ENCODE assay signal across 11 mouse cellular contexts in genomic region chr14:102794898-102795297, GRCm38 (mm10).
DNase-seq lines count a peak whose midpoint lies in the region; ATAC-seq and TF ChIP-seq lines count a peak whose summit lies in the region.
"Had no signal": no experiment of that assay in that cellular context is flagged by ENCODE, and none has a peak within 500 bp of the region (broad histone marks: within the 10 kb centered on the region; RNA-seq: fewer than 3 reads in every experiment).

No protein-coding gene starts in this region.

- H3K36me3 ChIP-seq in kidney, embryonic 15.5 days = no peaks in the 10 kb centered on the region
- H3K36me3 ChIP-seq in spleen, adult 2 months (ENCODE audit: control insufficient read depth, insufficient read depth, low read length) = no peaks in the 10 kb centered on the region
- H3K36me3 ChIP-seq in splenic B cell, adult 2 months (ENCODE audit: control insufficient read depth, insufficient read depth, low read length, poor library complexity, severe bottlenecking) = no peaks in the 10 kb centered on the region
- H3K36me3 ChIP-seq: lung, embryonic 15.5 days had no signal

- H3K9me3 ChIP-seq in kidney, embryonic 15.5 days (replicated peaks) = no peaks in the 10 kb centered on the region
- H3K9me3 ChIP-seq: lung, embryonic 15.5 days had no signal

- H3K4me2 ChIP-seq in kidney, embryonic 15.5 days = no peak overlapping the region
- H3K4me2 ChIP-seq: lung, embryonic 15.5 days had no signal

- H3K4me1 ChIP-seq in cerebellum, adult 2 months (ENCODE audit: control insufficient read depth, insufficient read depth, low read length) = no peaks in the 10 kb centered on the region
- H3K4me1 ChIP-seq in kidney, embryonic 15.5 days = no peaks in the 10 kb centered on the region
- no peaks in the 10 kb centered on the region for H3K4me1 ChIP-seq in spleen, adult 2 months (ENCODE audit: control insufficient read depth, insufficient read depth, insufficient read length)
- H3K4me1 ChIP-seq: lung, embryonic 15.5 days had no signal

- H3K27me3 ChIP-seq in cerebellum, adult 2 months (ENCODE audit: control insufficient read depth, insufficient read depth, low read length) = no peaks in the 10 kb centered on the region
- no peaks in the 10 kb centered on the region for H3K27me3 ChIP-seq in kidney, embryonic 15.5 days
- no peaks in the 10 kb centered on the region for H3K27me3 ChIP-seq in spleen, adult 2 months (ENCODE audit: control insufficient read depth, insufficient read depth, low read length)
- H3K27me3 ChIP-seq in splenic B cell, adult 2 months (ENCODE audit: control insufficient read depth, insufficient read depth, low read length, poor library complexity, severe bottlenecking) = no peaks in the 10 kb centered on the region
- H3K27me3 ChIP-seq: lung, embryonic 15.5 days had no signal

- no peak overlapping the region for H3K27ac ChIP-seq in cerebellum, adult 2 months (ENCODE audit: insufficient read depth, low read length)
- H3K27ac ChIP-seq in kidney, embryonic 15.5 days = no peak overlapping the region
- no peak overlapping the region for H3K27ac ChIP-seq in spleen, adult 2 months (ENCODE audit: insufficient read depth, low read length)
- H3K27ac ChIP-seq: lung, embryonic 15.5 days had no signal

- WGBS in cerebellum, adult 2 months = 77% methylated on average over 2 of the region's 2 CpGs
- 94% methylated on average over 2 of the region's 2 CpGs for WGBS in kidney, embryonic 15.5 days
- WGBS in spleen, adult 2 months = 81% methylated on average over 2 of the region's 2 CpGs

- no peak overlapping the region for H3K4me3 ChIP-seq in cerebellum, adult 2 months (replicated peaks; ENCODE audit: insufficient read depth, low read depth, low read length)
- no peak overlapping the region for H3K4me3 ChIP-seq in kidney, embryonic 15.5 days (replicated peaks)
- no peak overlapping the region for H3K4me3 ChIP-seq in spleen, adult 2 months (ENCODE audit: extremely low read depth, insufficient read depth, insufficient read length)
- H3K4me3 ChIP-seq: lung, embryonic 15.5 days had no signal

- no peak overlapping the region for H3K9ac ChIP-seq in kidney, embryonic 15.5 days
- H3K9ac ChIP-seq: lung, embryonic 15.5 days had no signal

- no peak for DNase-seq in cerebellum, adult 2 months
- DNase-seq in cerebellum, postnatal 4 days (ENCODE audit: low spot score in 2 of 2) = no peak
- peak; percentile 22 for DNase-seq in kidney, adult 18-20 months
- peak; percentile 5 to 34 for DNase-seq in spleen, adult 2 months (ENCODE audit: low read depth in 1 of 2, low spot score in 2 of 2)
- DNase-seq in spleen, postnatal 4 days (ENCODE audit: low spot score in 2 of 2) = no peak
- DNase-seq in splenic B cell, adult 2 months (ENCODE audit: low read depth, low spot score) = peak; percentile 75
- no peak for DNase-seq in right cerebral cortex, adult 2 months (ENCODE audit: low spot score in 2 of 2)
- DNase-seq: left cerebral cortex, postnatal 4 days had no signal

- peak; percentile 16; the same call in 1 of the 2 replicates for TF ChIP-seq CTCF in cerebellum, adult 2 months (IDR thresholded peaks at IDR 0.05; ENCODE audit: borderline replicate concordance, insufficient read depth, low read depth, low read length)
- TF ChIP-seq CTCF in spleen, adult 2 months (IDR thresholded peaks at IDR 0.05; ENCODE audit: extremely low read depth, insufficient read depth, insufficient read length, insufficient replicate concordance) = peak; percentile 32; the same call in 1 of the 2 replicates

- ATAC-seq in kidney, embryonic 15.5 days (replicated peaks; ENCODE audit: low FRiP score) = no peak
- ATAC-seq: inflammation-experienced regulatory T-cells, adult 6 months had no signal

- no peak for TF ChIP-seq POLR2A in cerebellum, adult 2 months (IDR thresholded peaks at IDR 0.05; ENCODE audit: borderline replicate concordance, insufficient read depth, low read length)
- no peak for TF ChIP-seq POLR2A in spleen, adult 2 months (IDR thresholded peaks at IDR 0.05; ENCODE audit: low read depth, low read length)

Comparison
In these comparisons a context has a peak if more than half of its experiments do, and no peak if none do; other contexts are left out.
1. DNase-seq: peak in kidney, adult 18-20 months (single experiment), spleen, adult 2 months (2 of 2) and splenic B cell, adult 2 months (single experiment); none in cerebellum, adult 2 months (0 of 2), cerebellum, postnatal 4 days (0 of 2), spleen, postnatal 4 days (0 of 2) and right cerebral cortex, adult 2 months (0 of 2).